Mouse (Mus musculus) CH12.LX (cell line): ENCODE data around the gene Rnf5. TPM values are rescaled to one million over a fixed set of nuclear protein-coding genes. Genes with fewer than 3 reads are reported as not detected.

Source experiments
- DNase-seq: peaks from one replicate; pipeline ENCODE4 v3.0.0-alpha.2; 2013; ENCODE audit errors: extremely low read depth
- H3K27ac ChIP-seq: 2 replicates; pipeline ENCODE4 v1.5.1; 2012; ENCODE audit warnings: low read depth, mild to moderate bottlenecking, control low read depth, moderate library complexity; ENCODE audit not compliant: insufficient read depth
- H3K27me3 ChIP-seq: replicated peaks from 2 replicates; pipeline ENCODE3; 2012; ENCODE audit warnings: inconsistent platforms
- H3K36me3 ChIP-seq, 2 experiments: replicated peaks in 1 of 2; 2 replicates each; pipeline versions ENCODE3 to v1.6.1; 2012; ENCODE audit warnings: inconsistent platforms in 1 of 2, low read length in 1 of 2, mild to moderate bottlenecking in 1 of 2, mixed read lengths in 1 of 2, moderate library complexity in 1 of 2; ENCODE audit not compliant: control insufficient read depth in 1 of 2, insufficient read depth in 1 of 2
- H3K4me1 ChIP-seq, 2 experiments: 2 replicates each; pipeline ENCODE4 v1.6.1; 2012; ENCODE audit warnings: inconsistent platforms in 1 of 2, moderate library complexity in 1 of 2; ENCODE audit not compliant: insufficient read depth in 2 of 2, control insufficient read depth in 1 of 2
- H3K4me2 ChIP-seq: 2 replicates; pipeline ENCODE4 v1.6.1; 2012; ENCODE audit warnings: low read depth, mild to moderate bottlenecking, control low read depth; ENCODE audit not compliant: poor library complexity, insufficient read depth, severe bottlenecking
- H3K4me3 ChIP-seq, 3 experiments: fragments of 150-350 bp in 1 of 3; sonication (generic) in 1 of 3; replicated peaks in 1 of 3; 2 replicates each; pipeline versions ENCODE3 to v1.5.1; 2011 to 2012; ENCODE audit warnings: low read depth in 2 of 3, low read length in 2 of 3, mild to moderate bottlenecking in 2 of 3, moderate library complexity in 2 of 3, control low read depth in 1 of 3, improper control_type of control experiment in 1 of 3, inconsistent platforms in 1 of 3, mixed read lengths in 1 of 3; ENCODE audit not compliant: poor library complexity in 1 of 3
- H3K79me2 ChIP-seq: replicated peaks from 2 replicates; pipeline ENCODE4 v1.6.1; 2012; ENCODE audit warnings: mild to moderate bottlenecking, moderate library complexity; ENCODE audit not compliant: control insufficient read depth, poor library complexity, insufficient read depth, severe bottlenecking; ENCODE audit errors: extremely low read depth
- H3K9ac ChIP-seq: 2 replicates; pipeline ENCODE4 v1.6.1; 2012; ENCODE audit warnings: low read depth, mild to moderate bottlenecking, control low read depth, moderate library complexity; ENCODE audit not compliant: insufficient read depth
- H3K9me3 ChIP-seq: replicated peaks from 2 replicates; pipeline ENCODE3; 2012; ENCODE audit warnings: low read length, inconsistent platforms, mixed read lengths
- BHLHE40 ChIP-seq: IDR thresholded peaks from 2 replicates; pipeline ENCODE4 v1.6.1; 2011; ENCODE audit warnings: mild to moderate bottlenecking, low read depth, low read length, improper control_type of control experiment
- CHD1 ChIP-seq: IDR thresholded peaks from 2 replicates; pipeline ENCODE4 v1.6.1; 2012; ENCODE audit warnings: low read depth, low read length, improper control_type of control experiment, inconsistent platforms
- CTCF ChIP-seq, 2 experiments: IDR thresholded peaks in 1 of 2; conservative IDR thresholded peaks in 1 of 2; 2 replicates each; pipeline ENCODE4 v1.5.1; 2011 to 2012; ENCODE audit warnings: low read depth in 2 of 2, low read length in 2 of 2, improper control_type of control experiment in 1 of 2, inconsistent platforms in 1 of 2, mild to moderate bottlenecking in 1 of 2, moderate library complexity in 1 of 2
- EP300 ChIP-seq: IDR thresholded peaks from 2 replicates; pipeline ENCODE4 v1.6.1; 2011; ENCODE audit warnings: low read length, improper control_type of control experiment
- ETS1 ChIP-seq: conservative IDR thresholded peaks from 2 replicates; pipeline ENCODE4 v1.6.1; 2012; ENCODE audit warnings: low read depth, mild to moderate bottlenecking, inconsistent platforms, low read length, improper control_type of control experiment, moderate library complexity
- GABPA ChIP-seq: IDR thresholded peaks from 2 replicates; pipeline ENCODE4 v1.6.1; 2012; ENCODE audit warnings: low read depth, low read length, improper control_type of control experiment, inconsistent platforms; ENCODE audit not compliant: insufficient replicate concordance
- JUN ChIP-seq: IDR thresholded peaks from 2 replicates; pipeline ENCODE4 v1.6.1; 2011; ENCODE audit warnings: low read depth, mild to moderate bottlenecking, low read length, improper control_type of control experiment, moderate library complexity; ENCODE audit not compliant: insufficient read depth
- JUND ChIP-seq: conservative IDR thresholded peaks from 2 replicates; pipeline ENCODE4 v1.6.1; 2011; ENCODE audit warnings: low read depth, low read length, improper control_type of control experiment
- MAZ ChIP-seq: IDR thresholded peaks from 2 replicates; pipeline ENCODE4 v1.6.1; 2012; ENCODE audit warnings: low read depth, mild to moderate bottlenecking, inconsistent platforms, low read length, improper control_type of control experiment, moderate library complexity
- MXI1 ChIP-seq: IDR thresholded peaks from 2 replicates; pipeline ENCODE4 v1.6.1; 2011; ENCODE audit warnings: mild to moderate bottlenecking, low read depth, low read length, improper control_type of control experiment
- NELFE ChIP-seq: IDR thresholded peaks from 2 replicates; pipeline ENCODE4 v1.6.1; 2011; ENCODE audit warnings: low read depth, low read length, improper control_type of control experiment
- PAX5 ChIP-seq: IDR thresholded peaks from 2 replicates; pipeline ENCODE4 v1.6.1; 2012; ENCODE audit warnings: low read length, inconsistent platforms, mixed read lengths
- POLR2A ChIP-seq: IDR thresholded peaks from 2 replicates; pipeline ENCODE4 v1.6.1; 2011; ENCODE audit warnings: low read depth, mild to moderate bottlenecking, improper control_type of control experiment, low read length
- RCOR1 ChIP-seq: conservative IDR thresholded peaks from 2 replicates; pipeline ENCODE4 v1.6.1; 2012; ENCODE audit warnings: low read depth, mild to moderate bottlenecking, inconsistent platforms, low read length, improper control_type of control experiment
- TCF12 ChIP-seq: IDR thresholded peaks from 2 replicates; pipeline ENCODE4 v1.6.1; 2014; ENCODE audit warnings: low read depth, mild to moderate bottlenecking, inconsistent platforms, low read length, improper control_type of control experiment
- UBTF ChIP-seq: IDR thresholded peaks from 2 replicates; pipeline ENCODE4 v1.6.1; 2012; ENCODE audit warnings: low read depth, mild to moderate bottlenecking, inconsistent platforms, low read length, improper control_type of control experiment, moderate library complexity
- dilution Hi-C: fragments of 300-500 bp; cut with MboI; formaldehyde crosslinking; loops from 2 replicates; pipeline ENCODE4 v1.14.3; 2020; ENCODE audit warnings: low sequenced_read_pairs; ENCODE audit not compliant: extremely low pct_unique_long_range_greater_than_20kb, extremely low pct_ligation_motif_present
- in situ Hi-C: fragments of 300-500 bp; cut with MboI; formaldehyde crosslinking; loops from 3 replicates; pipeline ENCODE4 v1.14.3; 2019; ENCODE audit warnings: low sequenced_read_pairs, low pct_ligation_motif_present, low pct_unique_long_range_greater_than_20kb, mixed read lengths
- polyA plus RNA-seq: library from polyadenylated mRNA; unstranded; fragments of >175 nt; gene quantifications from 2 replicates; pipeline ENCODE4 v1.2.1, GENCODE M21; 2012; ENCODE audit warnings: low read depth; ENCODE audit not compliant: insufficient read length
- total RNA-seq, 2 experiments: library from RNA; depleted of rRNA; stranded (reverse); fragments of 300-350 nt in 1 of 2; fragments of >200 nt in 1 of 2; gene quantifications; 2 replicates each; pipeline ENCODE4 v1.2.3; 2012 to 2014

The Rnf5 gene
- total and polyA plus RNA-seq, 3 experiments = 8.4 to 35.1 (median 20.6) TPM

GRCm38 (mm10) chr17:34643379-34643778 is 39.9 kb upstream of the Rnf5 start:
- peaks cover 0 to 11% of the 10 kb centered on the region in 2 experiments for H3K36me3 ChIP-seq
- DNase-seq = no peak
- no peak overlapping the region for H3K4me3 ChIP-seq
- H3K9ac ChIP-seq = no peak overlapping the region
- H3K27me3 ChIP-seq = peaks cover 51% of the 10 kb centered on the region
- H3K27ac ChIP-seq = no peak overlapping the region
- no peak overlapping the region for H3K4me2 ChIP-seq
- in situ Hi-C loops = no loop called here
- dilution Hi-C loops = no loop called here
- H3K9me3 ChIP-seq = peaks cover 9% of the 10 kb centered on the region
- H3K4me1 ChIP-seq = peaks cover 4 to 38% of the 10 kb centered on the region in 2 experiments
- H3K79me2 ChIP-seq = no peaks in the 10 kb centered on the region; the same call in 1 of the 2 replicates
- no peak for TF ChIP-seq RCOR1
- TF ChIP-seq JUN = no peak
- no peak for TF ChIP-seq GABPA
- TF ChIP-seq EP300 = no peak
- no peak for TF ChIP-seq BHLHE40

GRCm38 (mm10) chr17:34641945-34642344 is 38.5 kb upstream of the Rnf5 start:
- H3K27ac ChIP-seq = no peak overlapping the region
- H3K4me3 ChIP-seq = no peak overlapping the region
- peaks cover 0 to 9% of the 10 kb centered on the region in 2 experiments for H3K36me3 ChIP-seq
- no peaks in the 10 kb centered on the region; the same call in 1 of the 2 replicates for H3K79me2 ChIP-seq
- TF ChIP-seq JUN (no peak), NELFE (no peak), JUND (no peak), ETS1 (no peak)
- H3K9me3 ChIP-seq = peaks cover 9% of the 10 kb centered on the region
- H3K9ac ChIP-seq = no peak overlapping the region
- no peak for DNase-seq
- peaks cover 0 to 29% of the 10 kb centered on the region in 2 experiments; a peak in 3 of 4 replicates for H3K4me1 ChIP-seq
- peaks cover 66% of the 10 kb centered on the region for H3K27me3 ChIP-seq
- dilution Hi-C loops = no loop called here
- no peak overlapping the region for H3K4me2 ChIP-seq
- in situ Hi-C loops = no loop called here

DNA sequence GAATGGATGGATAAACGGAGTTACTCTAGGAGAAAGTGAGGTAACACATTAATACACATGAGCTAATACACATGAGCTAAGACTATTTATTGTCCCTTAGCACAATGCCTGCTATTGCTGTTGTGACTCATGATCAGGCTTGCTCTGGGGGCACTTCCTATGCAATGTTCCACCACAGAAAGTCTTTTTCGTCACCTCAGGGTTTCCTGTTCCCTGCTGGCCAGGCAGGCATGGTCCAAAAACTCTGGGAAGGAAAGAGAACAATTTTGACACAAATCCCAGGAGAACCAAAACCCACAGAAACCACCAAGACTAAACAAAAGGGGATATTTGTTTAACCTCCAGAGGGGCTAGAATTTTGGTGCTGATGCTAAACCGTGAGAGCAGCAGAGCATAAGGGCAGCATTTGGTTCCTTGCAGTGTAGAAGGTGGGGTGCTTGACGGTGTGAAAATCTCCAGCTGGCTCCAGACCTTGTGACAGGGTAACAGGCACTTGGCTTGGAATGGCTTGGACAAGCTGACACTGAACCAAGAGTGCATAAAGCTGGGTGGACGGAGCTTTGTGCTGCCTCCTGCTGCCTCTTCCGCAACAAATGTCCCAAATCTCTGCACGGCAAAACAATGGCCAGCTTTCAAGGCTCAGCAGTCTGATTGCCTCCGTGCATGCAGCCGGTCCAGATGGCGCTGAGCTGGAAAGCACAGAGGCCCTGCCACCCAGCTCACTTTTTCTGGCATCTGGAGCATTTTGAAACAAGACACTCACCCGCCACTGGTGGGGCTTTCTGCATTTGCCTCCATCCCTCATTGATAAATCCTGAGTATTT is 37.5 kb upstream of the Rnf5 start:
- DNase-seq = no peak
- TF ChIP-seq NELFE = no peak
- TF ChIP-seq POLR2A = no peak
- no peak for TF ChIP-seq CHD1
- no peak for TF ChIP-seq TCF12
- TF ChIP-seq MXI1 = no peak
- TF ChIP-seq GABPA = no peak
- TF ChIP-seq PAX5 = no peak
- TF ChIP-seq CTCF (conservative IDR thresholded peaks at IDR 0.05 in 1 of 2, IDR thresholded peaks at IDR 0.05 in 1 of 2; ENCODE audit: low read depth in 2 of 2, low read length in 2 of 2) = no peak
- no peak for TF ChIP-seq UBTF
- TF ChIP-seq ETS1 = no peak
- TF ChIP-seq MAZ = no peak
- TF ChIP-seq, all 38 proteins: peak for 0
- Histone ChIP-seq H3K27me3 (peaks cover 75% of the 10 kb centered on the region), H3K4me3 (no peak overlapping the region), H3K9me3 (peaks cover 9% of the 10 kb centered on the region), H3K36me3 (peaks cover 0 to 4% of the 10 kb centered on the region in 2 experiments), H3K9ac (no peak overlapping the region), H3K79me2 (no peaks in the 10 kb centered on the region; the same call in 1 of the 2 replicates), H3K27ac (no peak overlapping the region), H3K4me2 (no peak overlapping the region), H3K4me1 (peaks cover 0 to 22% of the 10 kb centered on the region in 2 experiments; a peak in 3 of 4 replicates)
- in situ Hi-C loops (no loop called here), dilution Hi-C loops (no loop called here)
